Mouse (Mus musculus) heart, embryonic 16.5 days (tissue): ENCODE measurements around the gene Rps8. TPM values are rescaled to one million over a fixed set of nuclear protein-coding genes. Genes with fewer than 3 reads are reported as not detected.

Experiments used
- ATAC-seq: fragments of 200-750 bp; cut with Nextera tagmentation; replicated peaks from 2 replicates; pipeline ENCODE4 v1.8.0; 2017; ENCODE audit warnings: moderate number of reproducible peaks; ENCODE audit not compliant: insufficient read depth, low FRiP score; ENCODE audit errors: extremely low read depth
- H3K27ac ChIP-seq: fragments of 300-500 bp; sonication (generic); 2 replicates; pipeline ENCODE4 v1.5.1; 2014; ENCODE audit warnings: mild to moderate bottlenecking, low read length, control low read depth, moderate library complexity
- H3K27me3 ChIP-seq: fragments of 300-500 bp; sonication (generic); 2 replicates; pipeline ENCODE4 v1.6.1; 2014; ENCODE audit warnings: low read length, mixed read lengths; ENCODE audit not compliant: control insufficient read depth, insufficient read depth
- H3K36me3 ChIP-seq: fragments of 300-500 bp; sonication (generic); 2 replicates; pipeline ENCODE4 v1.6.1; 2014; ENCODE audit not compliant: control insufficient read depth, insufficient read depth
- H3K4me1 ChIP-seq: fragments of 300-500 bp; sonication (generic); 2 replicates; pipeline ENCODE4 v1.6.1; 2014; ENCODE audit warnings: low read length, mixed read lengths; ENCODE audit not compliant: control insufficient read depth, insufficient read depth
- H3K4me2 ChIP-seq: fragments of 300-500 bp; sonication (generic); 2 replicates; pipeline ENCODE4 v1.6.1; 2014; ENCODE audit warnings: low read depth, mild to moderate bottlenecking, control low read depth, low read length
- H3K4me3 ChIP-seq: fragments of 300-500 bp; sonication (generic); 2 replicates; pipeline ENCODE4 v1.5.1; 2014; ENCODE audit warnings: mild to moderate bottlenecking, control low read depth, low read length
- H3K9ac ChIP-seq: fragments of 300-500 bp; sonication (generic); 2 replicates; pipeline ENCODE4 v1.6.1; 2014; ENCODE audit warnings: low read length, control low read depth
- H3K9me3 ChIP-seq: fragments of 300-500 bp; sonication (generic); replicated peaks from 2 replicates; pipeline ENCODE4 v1.6.1; 2016; ENCODE audit warnings: low read length; ENCODE audit not compliant: control insufficient read depth
- WGBS: fragments of 180-500 bp; shearing (Covaris S2); extraction: QIAGEN DNeasy Blood & Tissue Kit; methylation state at CpG from one replicate; pipeline ENCODE4 v1.1.7; 2014; 5-methylcytosine and 5-hydroxymethylcytosine counted together
- microRNA-seq: library from miRNA; unstranded; fragments of <30 nt; microRNA quantifications from one replicate; pipeline ENCODE4, GENCODE M21; 2017
- polyA plus RNA-seq: library from polyadenylated mRNA; unstranded; fragments of >200 nt; fragmentation: Nextera tagmentation; extraction: Ambion mirVana; gene quantifications from 2 replicates; pipeline ENCODE4 v1.2.1, GENCODE M21; 2015

Gene Rps8
- polyA plus RNA-seq, 1 experiment from 2014 or later: 420 TPM

- Histone ChIP-seq H3K36me3 (no peaks in the 10 kb centered on the region), H3K27me3 (no peaks in the 10 kb centered on the region), H3K4me3 (no peak overlapping the region), H3K4me2 (no peak overlapping the region), H3K9me3 (no peaks in the 10 kb centered on the region), H3K4me1 (no peaks in the 10 kb centered on the region), H3K9ac (no peak overlapping the region), H3K27ac (no peak overlapping the region)
- no peak for ATAC-seq
- WGBS: 82% methylated on average over 13 of the region's 13 CpGs
Observed at GRCm38 (mm10) chr4:117110249-117110648, 45.8 kb downstream of the Rps8 start.

GRCm38 (mm10) chr4:117109330-117109729 is 46.7 kb downstream of the Rps8 start:
- H3K4me3 ChIP-seq: no peak overlapping the region
- no peaks in the 10 kb centered on the region for H3K27me3 ChIP-seq
- no peak for ATAC-seq
- H3K27ac ChIP-seq: no peak overlapping the region
- H3K9me3 ChIP-seq: no peaks in the 10 kb centered on the region
- H3K36me3 ChIP-seq: no peaks in the 10 kb centered on the region
- H3K9ac ChIP-seq: no peak overlapping the region
- H3K4me1 ChIP-seq: no peaks in the 10 kb centered on the region
- no peak overlapping the region for H3K4me2 ChIP-seq
- 89% methylated on average over 25 of the region's 25 CpGs for WGBS

GRCm38 (mm10) chr4:117108524-117108849 is 47.6 kb downstream of the Rps8 start:
- no peaks in the 10 kb centered on the region for H3K27me3 ChIP-seq
- 94% methylated on average over 6 of the region's 6 CpGs for WGBS
- no peak for ATAC-seq
- no peak overlapping the region for H3K4me3 ChIP-seq
- no peak overlapping the region for H3K9ac ChIP-seq
- no peak overlapping the region for H3K4me2 ChIP-seq
- no peaks in the 10 kb centered on the region for H3K36me3 ChIP-seq
- no peak overlapping the region for H3K27ac ChIP-seq
- H3K9me3 ChIP-seq: no peaks in the 10 kb centered on the region
- no peaks in the 10 kb centered on the region for H3K4me1 ChIP-seq

- ATAC-seq: no peak
- H3K4me1 ChIP-seq: no peaks in the 10 kb centered on the region
- H3K36me3 ChIP-seq: no peaks in the 10 kb centered on the region
- no peak overlapping the region for H3K4me2 ChIP-seq
- WGBS: 86% methylated on average over 18 of the region's 18 CpGs
- H3K4me3 ChIP-seq: no peak overlapping the region
- no peaks in the 10 kb centered on the region for H3K27me3 ChIP-seq
- H3K9me3 ChIP-seq: no peaks in the 10 kb centered on the region
- no peak overlapping the region for H3K27ac ChIP-seq
- no peak overlapping the region for H3K9ac ChIP-seq
Observed at GRCm38 (mm10) chr4:117107813-117108523, 48.1 kb downstream of the Rps8 start.

- H3K4me1 ChIP-seq: no peaks in the 10 kb centered on the region
- H3K9me3 ChIP-seq: no peaks in the 10 kb centered on the region
- 57% methylated on average over 10 of the region's 10 CpGs for WGBS
- H3K9ac ChIP-seq: no peak overlapping the region
- H3K4me3 ChIP-seq: no peak overlapping the region
- no peak overlapping the region for H3K4me2 ChIP-seq
- H3K36me3 ChIP-seq: no peaks in the 10 kb centered on the region
- H3K27ac ChIP-seq: no peak overlapping the region
- no peaks in the 10 kb centered on the region for H3K27me3 ChIP-seq
- ATAC-seq: no peak
Observed at GRCm38 (mm10) chr4:117105127-117105526, 50.9 kb downstream of the Rps8 start.

- Histone ChIP-seq H3K36me3 (no peaks in the 10 kb centered on the region), H3K9ac (no peak overlapping the region), H3K4me2 (no peak overlapping the region), H3K9me3 (no peaks in the 10 kb centered on the region), H3K27me3 (no peaks in the 10 kb centered on the region), H3K4me1 (no peaks in the 10 kb centered on the region), H3K4me3 (no peak overlapping the region), H3K27ac (no peak overlapping the region)
- ATAC-seq: no peak
- 73% methylated on average over 10 of the region's 10 CpGs for WGBS
Observed at GRCm38 (mm10) chr4:117104672-117105071, 51.4 kb downstream of the Rps8 start.

Small RNA genes lying within 50 kb of the gene (microRNA-seq; reads per million reads assigned to microRNA genes)
- gene Gm22398: not detected

Other genes with a start within 250 kb of the Rps8 start
- 97.1 and 101 TPM in 2 replicates for gene Urod, start 161.8 kb downstream of the Rps8 start, polyA plus RNA-seq
- gene Hectd3, start 160.9 kb downstream of the Rps8 start, polyA plus RNA-seq: 6.6 and 7.0 TPM in 2 replicates
- gene Eif2b3, start 136.8 kb downstream of the Rps8 start, polyA plus RNA-seq: 23.6 and 23.8 TPM in 2 replicates
- 2.0 and 2.1 TPM in 2 replicates for gene Ptch2, start 60.2 kb downstream of the Rps8 start, polyA plus RNA-seq
- 3.0 and 4.6 TPM in 2 replicates for gene Btbd19, start 30.5 kb downstream of the Rps8 start, polyA plus RNA-seq
- 0.61 and 0.84 TPM in 2 replicates for gene Tctex1d4, start 29.4 kb downstream of the Rps8 start, polyA plus RNA-seq
- 1.9 and 2.2 TPM in 2 replicates for gene Plk3, start 22.3 kb downstream of the Rps8 start, polyA plus RNA-seq
- 36.5 and 39.9 TPM in 2 replicates for gene Kif2c, start 26.4 kb upstream of the Rps8 start, polyA plus RNA-seq
- 36.8 and 39.9 TPM in 2 replicates for gene Tmem53, start 95.7 kb upstream of the Rps8 start, polyA plus RNA-seq
- gene Armh1, start 95.9 kb upstream of the Rps8 start, polyA plus RNA-seq: 0.85 and 0.95 TPM in 2 replicates